Mouse (Mus musculus) heart, adult 2 months (tissue): Measurements from ENCODE around the gene Rpl36-ps4. TPM values are rescaled to one million over a fixed set of nuclear protein-coding genes. Genes with fewer than 3 reads are reported as not detected.

Experiments
- DNase-seq, 2 experiments: peaks; one replicate each; pipeline ENCODE4 v3.0.0; 2021
- H3K27ac ChIP-seq: fragments of 200-600 bp; 2 replicates; pipeline ENCODE4 v1.8.1; 2022
- H3K27me3 ChIP-seq: fragments of 200-500 bp; 2 replicates; pipeline ENCODE4 v1.6.1; 2012; ENCODE audit warnings: mild to moderate bottlenecking, low read length, inconsistent platforms, mixed read lengths; ENCODE audit not compliant: control insufficient read depth, insufficient read depth
- H3K36me3 ChIP-seq: fragments of 200-500 bp; 2 replicates; pipeline ENCODE4 v1.6.1; 2012; ENCODE audit warnings: low read length, inconsistent platforms; ENCODE audit not compliant: control insufficient read depth, insufficient read depth
- H3K4me1 ChIP-seq: fragments of 200-500 bp; 2 replicates; pipeline ENCODE4 v1.6.1; 2011; ENCODE audit warnings: low read length; ENCODE audit not compliant: control insufficient read depth, insufficient read depth
- H3K4me3 ChIP-seq: fragments of 200-600 bp; 2 replicates; pipeline ENCODE4 v1.8.1; 2022
- H3K79me2 ChIP-seq: fragments of 200-500 bp; replicated peaks from 2 replicates; pipeline ENCODE4 v1.6.1; 2012; ENCODE audit warnings: mild to moderate bottlenecking, inconsistent platforms, low read length, moderate library complexity, mixed read lengths; ENCODE audit not compliant: control insufficient read depth, insufficient read depth
- H3K9ac ChIP-seq: fragments of 200-500 bp; 2 replicates; pipeline ENCODE4 v1.6.1; 2012; ENCODE audit warnings: low read depth, mild to moderate bottlenecking, control low read depth, inconsistent platforms, low read length, mixed read lengths
- CTCF ChIP-seq: fragments of 200-600 bp; IDR thresholded peaks from 2 replicates; pipeline ENCODE4 v1.8.1; 2022; ENCODE audit warnings: antibody characterized with exemption, mild to moderate bottlenecking, moderate library complexity
- EP300 ChIP-seq: fragments of 200-500 bp; IDR thresholded peaks from 2 replicates; pipeline ENCODE4 v1.6.1; 2011; ENCODE audit warnings: low read depth, low read length, control low read depth; ENCODE audit not compliant: insufficient read depth
- POLR2A ChIP-seq: fragments of 200-500 bp; IDR thresholded peaks from 2 replicates; pipeline ENCODE4 v1.6.1; 2011; ENCODE audit warnings: mild to moderate bottlenecking, low read depth, low read length, control low read depth; ENCODE audit not compliant: insufficient read depth
- WGBS: fragments of 180-500 bp; shearing (Covaris S2); methylation state at CpG from one replicate; pipeline ENCODE4 v1.1.7; 2018; 5-methylcytosine and 5-hydroxymethylcytosine counted together
- intact Hi-C: fragments of 180-260 bp; cut with DNase I; formaldehyde crosslinking; loops from one replicate; pipeline ENCODE4 v1.15.1; 2025
- polyA plus RNA-seq: library from polyadenylated mRNA; depleted of rRNA; stranded (reverse); fragments of >200 nt; gene quantifications from 2 replicates; pipeline ENCODE4 v1.2.3, GENCODE M21; 2012
- total RNA-seq, 2 experiments: library from RNA; stranded (reverse); gene quantifications; 2 replicates each; pipeline ENCODE4 v1.2.3; 2021

Gene Rpl36-ps4
- total and polyA plus RNA-seq, 3 experiments: not detected

- intact Hi-C loops: loop anchor here (5.0 kb wide), 1 partner anchor 204 kb away; the partner anchor contains the start of gene Msh2
- Histone ChIP-seq H3K79me2 (no peaks in the 10 kb centered on the region), H3K4me1 (no peaks in the 10 kb centered on the region), H3K9ac (no peak overlapping the region), H3K27me3 (no peaks in the 10 kb centered on the region), H3K4me3 (no peak overlapping the region), H3K36me3 (no peaks in the 10 kb centered on the region), H3K27ac (no peak overlapping the region)
- no peak for TF ChIP-seq EP300
- no peak for TF ChIP-seq CTCF
- no peak for TF ChIP-seq POLR2A
- WGBS: 82% methylated on average over 11 of the region's 11 CpGs
- DNase-seq: no peak
Measured at GRCm38 (mm10) chr17:87876295-87877000, 44.3 kb upstream of the Rpl36-ps4 start.

GRCm38 (mm10) chr17:87877207-87878073, 43.3 kb upstream of the Rpl36-ps4 start:
- intact Hi-C loops: loop anchor here (5.0 kb wide), 1 partner anchor 205 kb away; the partner anchor contains the start of gene Msh2
- no peak overlapping the region for H3K4me3 ChIP-seq
- H3K9ac ChIP-seq: no peak overlapping the region
- no peaks in the 10 kb centered on the region for H3K79me2 ChIP-seq
- 19% methylated on average over 25 of the region's 25 CpGs for WGBS
- no peaks in the 10 kb centered on the region for H3K4me1 ChIP-seq
- TF ChIP-seq EP300 (0 out of 2 replicates have a peak, but pooled peaks have one; percentile 29), POLR2A (no peak), CTCF (peak; percentile 71)
- H3K27me3 ChIP-seq: no peaks in the 10 kb centered on the region
- H3K27ac ChIP-seq: peak overlapping the region; percentile 29
- DNase-seq: peak; percentile 64 to 72
- no peaks in the 10 kb centered on the region for H3K36me3 ChIP-seq

GRCm38 (mm10) chr17:87878556-87879483, 42.0 kb upstream of the Rpl36-ps4 start:
- DNase-seq: no peak
- H3K27ac ChIP-seq: no peak overlapping the region
- H3K4me3 ChIP-seq: no peak overlapping the region
- WGBS: 84% methylated on average over 10 of the region's 10 CpGs
- H3K4me1 ChIP-seq: no peaks in the 10 kb centered on the region
- no peak overlapping the region for H3K9ac ChIP-seq
- H3K36me3 ChIP-seq: no peaks in the 10 kb centered on the region
- H3K27me3 ChIP-seq: no peaks in the 10 kb centered on the region
- H3K79me2 ChIP-seq: no peaks in the 10 kb centered on the region
- intact Hi-C loops: loop anchor here (5.0 kb wide), 1 partner anchor 207 kb away; the partner anchor contains the start of gene Msh2
- TF ChIP-seq CTCF: no peak
- no peak for TF ChIP-seq POLR2A
- TF ChIP-seq EP300: no peak

GRCm38 (mm10) chr17:87879484-87880225, 41.1 kb upstream of the Rpl36-ps4 start:
- no peak overlapping the region for H3K27ac ChIP-seq
- H3K4me3 ChIP-seq: no peak overlapping the region
- no peaks in the 10 kb centered on the region for H3K27me3 ChIP-seq
- DNase-seq: no peak
- intact Hi-C loops: loop anchor here (5.0 kb wide), 1 partner anchor 207 kb away; the partner anchor contains the start of gene Msh2
- H3K9ac ChIP-seq: no peak overlapping the region
- no peaks in the 10 kb centered on the region for H3K36me3 ChIP-seq
- H3K4me1 ChIP-seq: no peaks in the 10 kb centered on the region
- WGBS: 64% methylated on average over 9 of the region's 9 CpGs
- TF ChIP-seq POLR2A: no peak
- TF ChIP-seq CTCF: no peak
- TF ChIP-seq EP300: no peak
- H3K79me2 ChIP-seq: no peaks in the 10 kb centered on the region

GRCm38 (mm10) chr17:87882594-87882993, 38.2 kb upstream of the Rpl36-ps4 start:
- Histone ChIP-seq H3K36me3 (no peaks in the 10 kb centered on the region), H3K79me2 (no peaks in the 10 kb centered on the region), H3K4me1 (no peaks in the 10 kb centered on the region), H3K27me3 (no peaks in the 10 kb centered on the region), H3K9ac (no peak overlapping the region), H3K4me3 (no peak overlapping the region), H3K27ac (no peak overlapping the region)
- WGBS: 3% methylated on average over 1 of the region's 1 CpGs
- DNase-seq: peak in 1 of 2 experiments; percentile 24
- no peak for TF ChIP-seq POLR2A
- TF ChIP-seq EP300: no peak
- peak; percentile 68 for TF ChIP-seq CTCF
- intact Hi-C loops: loop anchor here (2.0 kb wide), 1 partner anchor 66 kb away; no protein-coding TSS in a partner anchor
